Mouse (Mus musculus): ENCODE data around the gene Olfr292. TPM values are rescaled to one million over a fixed set of nuclear protein-coding genes. Genes with fewer than 3 reads are reported as not detected.

The Olfr292 gene
- polyA plus RNA-seq (2015; fragmentation: Nextera tagmentation; extraction: Ambion mirVana), result not detected in 2 replicates

- Histone ChIP-seq H3K4me3 (ENCODE audit: low read length) (no peak within 1 kb of the TSS), H3K4me1 (ENCODE audit: control insufficient read depth, insufficient read depth, low read depth, low read length) (no peaks in the 10 kb centered on the region), H3K9ac (ENCODE audit: low read depth, low read length) (no peak within 1 kb of the TSS), H3K36me3 (ENCODE audit: control insufficient read depth, insufficient read depth, low read length) (no peaks in the 10 kb centered on the region), H3K27me3 (replicated peaks; ENCODE audit: control insufficient read depth, insufficient read depth, low read length) (no peaks in the 10 kb centered on the region), H3K27ac (ENCODE audit: low read depth, low read length) (no peak within 1 kb of the TSS), H3K4me2 (ENCODE audit: low read length) (no peak within 1 kb of the TSS), H3K9me3 (ENCODE audit: control insufficient read depth, low read length) (no peaks in the 10 kb centered on the region)
- no peak for ATAC-seq
These were observed at the start of gene Olfr292 for GRCm38 (mm10) chr7:86688030-86688429. Olfr292 (plus strand) TSS chr7:86688330.

- no peak within 1 kb of the TSS for H3K9ac ChIP-seq (ENCODE audit: low read depth, low read length)
- H3K4me2 ChIP-seq (ENCODE audit: low read length), result no peak within 1 kb of the TSS
- H3K27ac ChIP-seq (ENCODE audit: low read depth, low read length), result no peak within 1 kb of the TSS
- no peaks in the 10 kb centered on the region for H3K4me1 ChIP-seq (ENCODE audit: control insufficient read depth, insufficient read depth, low read depth, low read length)
- no peak within 1 kb of the TSS for H3K4me3 ChIP-seq (ENCODE audit: low read length)
- no peak for ATAC-seq
- H3K36me3 ChIP-seq (ENCODE audit: control insufficient read depth, insufficient read depth, low read length), result no peaks in the 10 kb centered on the region
- H3K9me3 ChIP-seq (ENCODE audit: control insufficient read depth, low read length), result no peaks in the 10 kb centered on the region
- 88% methylated on average over 4 of the region's 4 CpGs for WGBS
- no peaks in the 10 kb centered on the region for H3K27me3 ChIP-seq (replicated peaks; ENCODE audit: control insufficient read depth, insufficient read depth, low read length)
These were observed 39.4 kb upstream of the Olfr292 start, which contains the start of gene Olfr293 for GRCm38 (mm10) chr7:86648761-86649160. Olfr293 (plus strand) TSS chr7:86649061.

- no peak for ATAC-seq
- Histone ChIP-seq H3K27ac (ENCODE audit: low read depth, low read length) (no peak overlapping the region), H3K9ac (ENCODE audit: low read depth, low read length) (no peak overlapping the region), H3K4me2 (ENCODE audit: low read length) (no peak overlapping the region), H3K4me3 (ENCODE audit: low read length) (no peak overlapping the region), H3K36me3 (ENCODE audit: control insufficient read depth, insufficient read depth, low read length) (no peaks in the 10 kb centered on the region), H3K27me3 (replicated peaks; ENCODE audit: control insufficient read depth, insufficient read depth, low read length) (no peaks in the 10 kb centered on the region), H3K9me3 (ENCODE audit: control insufficient read depth, low read length) (no peaks in the 10 kb centered on the region), H3K4me1 (ENCODE audit: control insufficient read depth, insufficient read depth, low read depth, low read length) (no peaks in the 10 kb centered on the region)
These were observed 36.9 kb downstream of the Olfr292 start for GRCm38 (mm10) chr7:86725013-86725412.

Other genes starting within 250 kb of the Olfr292 start
- gene Olfr299, start 228.4 kb upstream of the Olfr292 start, polyA plus RNA-seq (2015; fragmentation: Nextera tagmentation; extraction: Ambion mirVana), result not detected in 2 replicates
- not detected in 2 replicates for gene Olfr298, start 195.8 kb upstream of the Olfr292 start, polyA plus RNA-seq (2015; fragmentation: Nextera tagmentation; extraction: Ambion mirVana)
- not detected in 2 replicates for gene Olfr297, start 168.4 kb upstream of the Olfr292 start, polyA plus RNA-seq (2015; fragmentation: Nextera tagmentation; extraction: Ambion mirVana)
- not detected in 2 replicates for gene Olfr295, start 104.5 kb upstream of the Olfr292 start, polyA plus RNA-seq (2015; fragmentation: Nextera tagmentation; extraction: Ambion mirVana)
- gene Olfr294, start 71.7 kb upstream of the Olfr292 start, polyA plus RNA-seq (2015; fragmentation: Nextera tagmentation; extraction: Ambion mirVana), result not detected in 2 replicates
- not detected in 2 replicates for gene Olfr293, start 39.3 kb upstream of the Olfr292 start, polyA plus RNA-seq (2015; fragmentation: Nextera tagmentation; extraction: Ambion mirVana)
- gene Folh1, start 87.6 kb downstream of the Olfr292 start, polyA plus RNA-seq (2015; fragmentation: Nextera tagmentation; extraction: Ambion mirVana), result 2.4 and 3.7 TPM in 2 replicates
- not detected in 2 replicates for gene Vmn2r77, start 106.7 kb downstream of the Olfr292 start, polyA plus RNA-seq (2015; fragmentation: Nextera tagmentation; extraction: Ambion mirVana)
- not detected in 2 replicates for gene Vmn2r78, start 226.8 kb downstream of the Olfr292 start, polyA plus RNA-seq (2015; fragmentation: Nextera tagmentation; extraction: Ambion mirVana)